Mouse (Mus musculus) testis, adult 2 months (tissue): ENCODE data around the gene Exoc4. TPM values are rescaled to one million over a fixed set of nuclear protein-coding genes. Genes with fewer than 3 reads are reported as not detected.

Source experiments
- H3K27ac ChIP-seq: fragments of 200-500 bp; 2 replicates; pipeline ENCODE4 v1.5.1; 2012; ENCODE audit warnings: low read depth, low read length; ENCODE audit not compliant: control insufficient read depth, insufficient read depth
- H3K27me3 ChIP-seq: fragments of 200-500 bp; 2 replicates; pipeline ENCODE4 v1.6.1; 2012; ENCODE audit warnings: mild to moderate bottlenecking, low read length, moderate library complexity; ENCODE audit not compliant: control insufficient read depth, insufficient read depth
- H3K36me3 ChIP-seq: fragments of 200-500 bp; 2 replicates; pipeline ENCODE4 v1.6.1; 2012; ENCODE audit warnings: mild to moderate bottlenecking, low read length; ENCODE audit not compliant: control insufficient read depth, insufficient read depth
- H3K4me1 ChIP-seq: fragments of 200-500 bp; 2 replicates; pipeline ENCODE4 v1.6.1; 2012; ENCODE audit warnings: low read length; ENCODE audit not compliant: control insufficient read depth, insufficient read depth
- H3K4me3 ChIP-seq: fragments of 200-500 bp; 2 replicates; pipeline ENCODE4 v1.5.1; 2012; ENCODE audit warnings: low read depth, mild to moderate bottlenecking, low read length, moderate library complexity, mixed read lengths; ENCODE audit not compliant: control insufficient read depth
- CTCF ChIP-seq: fragments of 200-500 bp; IDR thresholded peaks from 2 replicates; pipeline ENCODE4 v1.5.1; 2012; ENCODE audit warnings: low read depth, mild to moderate bottlenecking, inconsistent platforms, low read length, moderate library complexity; ENCODE audit not compliant: control insufficient read depth, insufficient read depth, insufficient replicate concordance
- POLR2A ChIP-seq: fragments of 200-500 bp; IDR thresholded peaks from 2 replicates; pipeline ENCODE4 v1.6.1; 2012; ENCODE audit warnings: low read depth, mild to moderate bottlenecking, inconsistent platforms, low read length, moderate library complexity; ENCODE audit not compliant: control insufficient read depth
- polyA plus RNA-seq: library from polyadenylated mRNA; depleted of rRNA; stranded (reverse); fragments of >200 nt; gene quantifications from 2 replicates; pipeline ENCODE4 v1.2.3, GENCODE M21; 2012

Exoc4 gene
- polyA plus RNA-seq, 1 experiment = 3.3 TPM

- no peak for TF ChIP-seq POLR2A
- TF ChIP-seq CTCF = no peak
- no peaks in the 10 kb centered on the region for H3K27me3 ChIP-seq
- H3K36me3 ChIP-seq = no peaks in the 10 kb centered on the region
- no peak overlapping the region for H3K4me3 ChIP-seq
- no peak overlapping the region for H3K27ac ChIP-seq
- no peaks in the 10 kb centered on the region for H3K4me1 ChIP-seq
These were observed 512.7 kb downstream of the Exoc4 start for GRCm38 (mm10) chr6:33761557-33761956.

- no peak for TF ChIP-seq CTCF
- no peak for TF ChIP-seq POLR2A
These were observed 514.4 kb downstream of the Exoc4 start for GRCm38 (mm10) chr6:33763245-33763644.

DNA sequence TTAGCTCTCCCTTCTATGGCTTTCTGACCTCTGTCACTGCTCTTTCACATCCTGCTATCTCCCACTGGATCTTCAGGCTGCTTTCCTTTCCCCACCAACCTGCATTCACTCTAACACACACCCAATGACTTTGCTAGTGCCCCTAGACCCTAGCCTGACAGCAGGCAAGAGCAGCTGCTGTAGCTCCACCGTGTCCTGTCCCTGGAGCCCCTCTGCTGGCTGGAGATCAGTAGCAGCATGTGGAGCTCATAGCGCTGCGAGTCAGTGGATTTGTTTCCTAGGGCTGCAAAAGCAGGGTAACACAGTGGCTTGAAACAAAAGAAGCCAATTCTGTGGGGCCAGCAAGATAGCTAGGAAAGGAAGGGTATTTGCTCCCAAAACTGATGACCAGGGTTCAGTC lies 515.1 kb downstream of the Exoc4 start:
- no peaks in the 10 kb centered on the region for H3K36me3 ChIP-seq
- TF ChIP-seq POLR2A = no peak
- no peak for TF ChIP-seq CTCF
- H3K4me3 ChIP-seq = no peak overlapping the region
- no peaks in the 10 kb centered on the region for H3K27me3 ChIP-seq
- no peak overlapping the region for H3K27ac ChIP-seq
- H3K4me1 ChIP-seq = no peaks in the 10 kb centered on the region

More at GRCm38 (mm10) chr6:33763245-33763644, 514.4 kb downstream of the Exoc4 start:
- H3K27ac ChIP-seq = no peak overlapping the region
- no peak overlapping the region for H3K4me3 ChIP-seq
- no peaks in the 10 kb centered on the region for H3K4me1 ChIP-seq
- H3K27me3 ChIP-seq = no peaks in the 10 kb centered on the region
- H3K36me3 ChIP-seq = no peaks in the 10 kb centered on the region

DNA sequence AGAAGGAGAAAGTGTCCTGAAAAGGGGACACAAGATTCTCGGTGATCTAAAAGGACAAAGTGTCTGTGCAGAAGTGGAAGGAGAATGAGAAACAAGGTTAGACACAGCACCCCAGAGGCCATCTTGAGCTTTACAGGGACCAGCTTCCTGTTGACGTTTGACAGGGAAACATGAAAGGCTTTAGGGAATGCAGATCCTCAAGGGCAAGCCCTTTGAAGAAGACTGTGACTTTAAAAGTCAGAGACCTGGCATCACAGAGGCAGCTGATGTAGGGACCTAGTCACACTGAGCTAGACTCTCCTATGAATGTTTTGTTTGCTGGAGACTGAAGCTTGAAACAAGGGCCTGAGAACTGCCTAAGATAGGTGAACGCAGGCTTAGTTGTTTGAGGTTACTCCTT lies 520.4 kb downstream of the Exoc4 start:
- Histone ChIP-seq H3K27me3 (no peaks in the 10 kb centered on the region), H3K36me3 (no peaks in the 10 kb centered on the region), H3K27ac (no peak overlapping the region), H3K4me3 (no peak overlapping the region), H3K4me1 (no peaks in the 10 kb centered on the region)
- TF ChIP-seq CTCF (no peak), POLR2A (no peak)

DNA sequence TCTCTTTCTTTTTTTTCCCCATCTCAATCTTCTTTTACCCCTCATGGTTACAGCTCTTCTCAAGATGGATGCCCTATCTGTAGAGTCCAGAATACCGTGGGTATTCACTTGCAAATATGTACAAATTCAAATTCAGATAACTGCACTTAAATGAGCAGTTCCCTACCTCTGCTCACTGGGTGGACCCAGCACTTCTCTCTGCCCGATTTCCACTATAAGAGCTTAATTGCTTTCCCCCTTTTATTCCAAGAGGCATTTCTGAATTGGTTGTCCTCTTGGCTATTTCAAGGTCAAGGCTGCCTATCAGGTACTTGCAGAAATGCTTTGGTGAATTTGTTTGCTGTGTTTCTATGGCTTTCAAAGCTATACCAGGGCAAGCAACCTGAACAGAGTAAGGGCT lies 521.1 kb downstream of the Exoc4 start:
- no peaks in the 10 kb centered on the region for H3K4me1 ChIP-seq
- H3K27me3 ChIP-seq = no peaks in the 10 kb centered on the region
- H3K36me3 ChIP-seq = no peaks in the 10 kb centered on the region
- H3K27ac ChIP-seq = no peak overlapping the region
- no peak overlapping the region for H3K4me3 ChIP-seq
- TF ChIP-seq POLR2A = no peak
- TF ChIP-seq CTCF = no peak

- Histone ChIP-seq H3K4me3 (no peak overlapping the region), H3K27me3 (no peaks in the 10 kb centered on the region)
These were observed 523.8 kb downstream of the Exoc4 start for GRCm38 (mm10) chr6:33772551-33773315.

DNA sequence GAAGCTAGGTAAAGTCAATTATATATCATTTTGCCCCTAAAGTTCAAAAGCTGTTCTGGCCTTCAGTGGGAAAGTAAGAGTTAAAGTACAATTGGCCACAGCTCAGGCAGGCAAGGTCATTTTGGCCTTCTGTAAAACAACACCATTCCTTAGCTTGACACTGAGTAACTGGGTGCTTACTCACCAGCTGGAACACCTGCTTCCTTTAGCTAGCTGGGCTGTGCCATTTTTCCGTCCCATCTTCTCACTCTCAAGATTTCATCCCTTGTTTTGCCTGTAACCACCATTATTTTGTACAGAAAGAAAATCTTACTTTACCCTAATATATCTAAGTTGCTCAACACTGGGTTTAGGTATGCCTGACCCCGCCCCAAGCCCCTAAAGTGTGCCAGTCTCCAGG lies 543.7 kb downstream of the Exoc4 start:
- no peaks in the 10 kb centered on the region for H3K36me3 ChIP-seq
- no peaks in the 10 kb centered on the region for H3K27me3 ChIP-seq
- no peak overlapping the region for H3K27ac ChIP-seq
- no peak overlapping the region for H3K4me3 ChIP-seq
- no peaks in the 10 kb centered on the region for H3K4me1 ChIP-seq
- no peak for TF ChIP-seq POLR2A
- no peak for TF ChIP-seq CTCF

More at GRCm38 (mm10) chr6:33772551-33773315, 523.8 kb downstream of the Exoc4 start:
- Histone ChIP-seq H3K36me3 (no peaks in the 10 kb centered on the region), H3K27ac (no peak overlapping the region), H3K4me1 (no peaks in the 10 kb centered on the region)
- TF ChIP-seq CTCF (no peak), POLR2A (no peak)

GRCm38 (mm10) chr6:33801254-33801653 lies 552.4 kb downstream of the Exoc4 start:
- Histone ChIP-seq H3K4me1 (no peaks in the 10 kb centered on the region), H3K27me3 (no peaks in the 10 kb centered on the region), H3K27ac (no peak overlapping the region), H3K4me3 (no peak overlapping the region), H3K36me3 (no peaks in the 10 kb centered on the region)
- TF ChIP-seq CTCF (no peak), POLR2A (no peak)
